Mouse (Mus musculus) heart, adult 2 months (tissue): ENCODE measurements around the gene Tmem102. TPM values are rescaled to one million over a fixed set of nuclear protein-coding genes. Genes with fewer than 3 reads are reported as not detected.

Source experiments
- DNase-seq, 2 experiments: peaks; one replicate each; pipeline ENCODE4 v3.0.0; 2021
- H3K27ac ChIP-seq: fragments of 200-600 bp; 2 replicates; pipeline ENCODE4 v1.8.1; 2022
- H3K27me3 ChIP-seq: fragments of 200-500 bp; 2 replicates; pipeline ENCODE4 v1.6.1; 2012; ENCODE audit warnings: mild to moderate bottlenecking, low read length, inconsistent platforms, mixed read lengths; ENCODE audit not compliant: control insufficient read depth, insufficient read depth
- H3K36me3 ChIP-seq: fragments of 200-500 bp; 2 replicates; pipeline ENCODE4 v1.6.1; 2012; ENCODE audit warnings: low read length, inconsistent platforms; ENCODE audit not compliant: control insufficient read depth, insufficient read depth
- H3K4me1 ChIP-seq: fragments of 200-500 bp; 2 replicates; pipeline ENCODE4 v1.6.1; 2011; ENCODE audit warnings: low read length; ENCODE audit not compliant: control insufficient read depth, insufficient read depth
- H3K4me3 ChIP-seq: fragments of 200-600 bp; 2 replicates; pipeline ENCODE4 v1.8.1; 2022
- H3K79me2 ChIP-seq: fragments of 200-500 bp; replicated peaks from 2 replicates; pipeline ENCODE4 v1.6.1; 2012; ENCODE audit warnings: mild to moderate bottlenecking, inconsistent platforms, low read length, moderate library complexity, mixed read lengths; ENCODE audit not compliant: control insufficient read depth, insufficient read depth
- H3K9ac ChIP-seq: fragments of 200-500 bp; 2 replicates; pipeline ENCODE4 v1.6.1; 2012; ENCODE audit warnings: low read depth, mild to moderate bottlenecking, control low read depth, inconsistent platforms, low read length, mixed read lengths
- CTCF ChIP-seq: fragments of 200-600 bp; IDR thresholded peaks from 2 replicates; pipeline ENCODE4 v1.8.1; 2022; ENCODE audit warnings: antibody characterized with exemption, mild to moderate bottlenecking, moderate library complexity
- EP300 ChIP-seq: fragments of 200-500 bp; IDR thresholded peaks from 2 replicates; pipeline ENCODE4 v1.6.1; 2011; ENCODE audit warnings: low read depth, low read length, control low read depth; ENCODE audit not compliant: insufficient read depth
- POLR2A ChIP-seq: fragments of 200-500 bp; IDR thresholded peaks from 2 replicates; pipeline ENCODE4 v1.6.1; 2011; ENCODE audit warnings: mild to moderate bottlenecking, low read depth, low read length, control low read depth; ENCODE audit not compliant: insufficient read depth
- whole genome bisulfite sequencing: fragments of 180-500 bp; shearing (Covaris S2); methylation state at CpG from one replicate; pipeline ENCODE4 v1.1.7; 2018; 5-methylcytosine and 5-hydroxymethylcytosine counted together
- intact Hi-C: fragments of 180-260 bp; cut with DNase I; formaldehyde crosslinking; loops from one replicate; pipeline ENCODE4 v1.15.1; 2025
- polyA plus RNA-seq: library from polyadenylated mRNA; depleted of rRNA; stranded (reverse); fragments of >200 nt; gene quantifications from 2 replicates; pipeline ENCODE4 v1.2.3, GENCODE M21; 2012
- total RNA-seq, 2 experiments: library from RNA; stranded (reverse); gene quantifications; 2 replicates each; pipeline ENCODE4 v1.2.3; 2021

The Tmem102 gene
- total and polyA plus RNA-seq, 3 experiments, result 0.25 to 0.47 (median 0.29) TPM

GRCm38 (mm10) chr11:69849128-69849527 lies 43.7 kb upstream of the Tmem102 start:
- TF ChIP-seq EP300, result 0 out of 2 replicates have a peak, but pooled peaks have one; percentile 54
- no peak for TF ChIP-seq CTCF
- 0 out of 2 replicates have a peak, but pooled peaks have one; percentile 1 for TF ChIP-seq POLR2A
- 48% methylated on average over 9 of the region's 9 CpGs for WGBS
- Histone ChIP-seq H3K4me1 (peaks cover 5% of the 10 kb centered on the region), H3K36me3 (no peaks in the 10 kb centered on the region; the same call in 1 of the 2 replicates), H3K27ac (peak overlapping the region; percentile 67), H3K79me2 (no peaks in the 10 kb centered on the region), H3K9ac (peak overlapping the region; percentile 33; the same call in 1 of the 2 replicates), H3K27me3 (no peaks in the 10 kb centered on the region), H3K4me3 (peak overlapping the region; percentile 20; the same call in 1 of the 2 replicates)
- intact Hi-C loops, result no loop called here
- peak in 1 of 2 experiments; percentile 36 for DNase-seq

GRCm38 (mm10) chr11:69848021-69848420 lies 42.6 kb upstream of the Tmem102 start:
- peaks cover 5% of the 10 kb centered on the region for H3K4me1 ChIP-seq
- DNase-seq, result no peak
- H3K27me3 ChIP-seq, result no peaks in the 10 kb centered on the region
- H3K79me2 ChIP-seq, result no peaks in the 10 kb centered on the region
- H3K4me3 ChIP-seq, result no peak overlapping the region
- TF ChIP-seq POLR2A, result no peak
- no peak for TF ChIP-seq CTCF
- no peak for TF ChIP-seq EP300
- H3K27ac ChIP-seq, result no peak overlapping the region
- 96% methylated on average over 6 of the region's 6 CpGs for WGBS
- intact Hi-C loops, result no loop called here
- H3K9ac ChIP-seq, result no peak overlapping the region
- H3K36me3 ChIP-seq, result no peaks in the 10 kb centered on the region; the same call in 1 of the 2 replicates

- DNase-seq, result peak; percentile 58 to 61
- Histone ChIP-seq H3K9ac (peak overlapping the region; percentile 86), H3K4me3 (peak overlapping the region; percentile 75), H3K27me3 (no peaks in the 10 kb centered on the region), H3K27ac (peak overlapping the region; percentile 84), H3K79me2 (no peaks in the 10 kb centered on the region), H3K4me1 (peaks cover 5% of the 10 kb centered on the region), H3K36me3 (no peaks in the 10 kb centered on the region; the same call in 1 of the 2 replicates)
- TF ChIP-seq EP300 (no peak), POLR2A (no peak), CTCF (no peak)
- intact Hi-C loops, result no loop called here
- WGBS, result 15% methylated on average over 37 of the region's 37 CpGs
Measured at GRCm38 (mm10) chr11:69846738-69847688, 41.6 kb upstream of the Tmem102 start.

GRCm38 (mm10) chr11:69846198-69846680 lies 40.8 kb upstream of the Tmem102 start, which contains the start of gene Plscr3:
Plscr3 (plus strand) TSS chr11:69846376.
- intact Hi-C loops, result no loop called here

GRCm38 (mm10) chr11:69838714-69839104 lies 33.3 kb upstream of the Tmem102 start:
- peak overlapping the region; percentile 94 for H3K27ac ChIP-seq
- H3K79me2 ChIP-seq, result no peaks in the 10 kb centered on the region
- H3K36me3 ChIP-seq, result peaks cover 2% of the 10 kb centered on the region; the same call in 1 of the 2 replicates
- intact Hi-C loops, result loop anchor here (2.0 kb wide), 1 partner anchor 80 kb away; the partner anchor contains the start of gene Polr2a
- peak overlapping the region; percentile 80 for H3K9ac ChIP-seq
- H3K4me3 ChIP-seq, result peak overlapping the region; percentile 58
- H3K27me3 ChIP-seq, result no peaks in the 10 kb centered on the region; the same call in 1 of the 2 replicates
- TF ChIP-seq POLR2A (no peak), EP300 (no peak), CTCF (no peak)
- H3K4me1 ChIP-seq, result peaks cover 2% of the 10 kb centered on the region
- DNase-seq, result no peak
- WGBS, result 6% methylated on average over 7 of the region's 7 CpGs

More at GRCm38 (mm10) chr11:69846198-69846680, 40.8 kb upstream of the Tmem102 start, which contains the start of gene Plscr3:
- Histone ChIP-seq H3K4me1 (peaks cover 5% of the 10 kb centered on the region), H3K9ac (peak within 1 kb of the TSS; percentile 95), H3K27ac (peak within 1 kb of the TSS; percentile 84), H3K27me3 (no peaks in the 10 kb centered on the region), H3K4me3 (peak within 1 kb of the TSS; percentile 75), H3K36me3 (no peaks in the 10 kb centered on the region; the same call in 1 of the 2 replicates), H3K79me2 (no peaks in the 10 kb centered on the region)
- DNase-seq, result peak; percentile 95 to 98
- under 1% methylated on average over 38 of the region's 38 CpGs for WGBS
- no peak for TF ChIP-seq CTCF
- TF ChIP-seq POLR2A, result peak; percentile 91
